Mouse (Mus musculus) bone marrow macrophage, adult 2 months (primary cell): ENCODE results near the gene Tmem26.

Experiments used
- CTCF ChIP-seq: IDR thresholded peaks from 2 replicates; pipeline ENCODE4 v1.5.1; 2012; ENCODE audit warnings: low read depth, mild to moderate bottlenecking, low read length, moderate library complexity
- POLR2A ChIP-seq: IDR thresholded peaks from 2 replicates; pipeline ENCODE4 v1.6.1; 2012; ENCODE audit warnings: mild to moderate bottlenecking, low read depth, low read length, borderline replicate concordance

- no peak for TF ChIP-seq POLR2A
- no peak for TF ChIP-seq CTCF
These were observed 19.2 kb upstream of the Tmem26 start for GRCm38 (mm10) chr10:68704268-68704667.
